Mouse (Mus musculus) kidney, adult 9 months (tissue): Measurements from ENCODE around the gene B4galt1.
A peak's percentile ranks its signal among the peaks of the same experiment; 100 is the strongest.

Experiments used
- DNase-seq: peaks from one replicate; pipeline ENCODE4 v3.0.0; 2022

B4galt1 gene

DNA sequence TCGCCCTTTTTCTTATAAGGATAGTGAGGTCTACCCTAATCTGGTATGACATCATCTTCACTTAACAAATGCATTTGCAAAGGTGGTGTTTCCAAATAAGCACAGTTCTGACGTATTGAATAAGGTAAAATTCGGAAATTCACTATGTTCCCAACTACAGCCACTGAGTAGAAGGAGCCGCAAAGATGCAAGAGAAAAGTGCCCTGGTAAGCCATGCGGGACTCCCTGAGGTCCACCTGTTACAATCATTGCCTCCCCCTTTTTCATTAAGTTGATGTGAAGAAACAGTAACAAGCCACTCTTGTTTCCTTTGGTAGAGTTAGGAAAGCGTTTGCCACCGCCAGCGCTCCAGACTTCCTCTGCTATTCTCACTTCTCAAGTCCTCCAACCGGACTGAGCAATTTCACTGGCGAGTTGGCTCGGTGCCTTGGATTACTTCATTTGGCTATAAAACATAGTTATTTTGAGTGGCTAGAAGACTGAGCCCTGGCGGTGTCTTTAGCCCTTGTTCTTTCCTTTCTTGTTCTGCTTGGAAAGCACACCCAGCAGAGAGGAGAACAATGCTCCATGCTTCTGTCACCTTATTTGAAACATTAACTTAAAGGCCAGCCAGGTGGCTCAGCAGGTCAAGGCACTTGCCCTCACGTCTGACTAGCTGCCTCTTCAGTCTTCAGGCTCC lies 14.9 kb upstream of the B4galt1 start:
- DNase-seq = peak; percentile 84

GRCm38 (mm10) chr4:40864361-40864760 lies 10.6 kb upstream of the B4galt1 start:
- DNase-seq = peak; percentile 80

DNA sequence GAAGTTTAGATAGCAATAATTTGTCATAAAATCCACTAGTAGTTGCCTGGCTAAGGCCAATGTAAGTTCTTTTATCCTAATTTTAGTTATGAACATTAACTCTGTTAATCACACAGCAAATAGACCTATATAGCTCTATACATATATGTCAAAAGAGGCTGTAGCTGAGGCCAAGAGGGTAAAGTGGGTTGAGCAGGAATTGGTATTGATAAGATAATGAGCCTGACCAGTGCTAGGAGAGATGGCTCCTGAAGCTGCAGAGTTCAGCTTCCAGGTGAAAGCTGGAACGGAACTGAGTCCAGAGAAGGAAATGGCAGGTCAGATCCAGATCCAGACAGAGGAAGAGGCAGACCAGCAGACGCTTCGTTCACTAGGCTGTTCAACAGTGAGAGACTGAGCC lies 9.5 kb upstream of the B4galt1 start:
- DNase-seq = no peak

DNA sequence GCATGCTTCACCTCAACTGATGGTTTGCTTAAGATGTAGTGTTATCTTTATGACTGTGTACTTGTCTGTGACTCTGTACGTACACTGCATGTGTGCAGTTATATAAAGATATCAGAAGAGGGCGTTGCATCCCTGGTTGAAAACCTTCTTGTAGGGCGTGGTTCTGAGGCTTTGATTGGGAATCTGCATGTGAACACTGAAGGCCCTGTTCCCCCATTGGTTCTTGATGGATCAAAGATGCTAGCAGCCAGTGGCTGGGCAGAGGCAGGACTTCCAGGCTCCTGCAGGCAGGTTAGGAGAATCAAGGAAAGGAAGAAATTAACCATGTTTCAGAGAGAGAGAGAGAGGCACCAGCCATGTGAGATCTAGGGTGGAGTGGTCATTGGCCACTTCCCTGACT lies 7.3 kb upstream of the B4galt1 start:
- DNase-seq = no peak

GRCm38 (mm10) chr4:40857824-40858346 lies 4.1 kb upstream of the B4galt1 start:
- no peak for DNase-seq

- no peak for DNase-seq
These were observed 2.8 kb upstream of the B4galt1 start for GRCm38 (mm10) chr4:40856571-40856970.

GRCm38 (mm10) chr4:40854387-40854933 lies 655 bp upstream of the B4galt1 start:
- no peak for DNase-seq

DNA sequence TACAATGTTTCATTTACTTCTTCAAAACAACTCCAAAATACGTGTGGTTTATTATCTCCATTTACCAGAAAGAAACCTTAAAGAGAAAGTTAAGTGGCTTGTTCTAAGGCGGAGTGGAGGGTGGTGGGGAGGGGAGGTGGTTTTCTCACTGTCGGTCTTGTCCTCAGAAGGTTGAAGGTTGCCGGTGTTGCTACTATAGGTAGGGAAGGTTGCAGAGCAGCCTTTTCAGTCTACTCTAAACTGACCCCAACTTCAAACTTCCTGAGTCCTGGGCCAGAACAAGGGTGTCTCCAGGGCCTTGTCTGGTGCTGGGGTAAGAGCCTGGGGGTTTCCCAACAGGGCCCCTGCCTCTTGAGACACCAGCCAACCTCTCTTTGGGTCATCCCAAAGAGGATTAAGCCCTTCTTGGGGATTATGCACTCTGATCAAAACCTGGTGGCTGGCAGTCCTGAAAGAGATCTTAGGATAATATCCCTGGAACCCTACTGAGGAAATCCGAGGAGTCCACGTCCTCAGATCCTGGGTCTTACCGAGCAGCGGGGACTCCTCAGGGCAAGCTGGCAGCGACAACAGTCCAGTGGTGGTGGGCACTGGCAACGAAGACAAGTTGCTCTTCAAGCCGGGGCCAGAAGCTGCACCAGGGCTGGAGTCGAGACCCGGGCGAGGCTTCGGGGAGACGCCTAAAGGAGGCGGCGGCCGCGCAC lies 792 bp downstream of the B4galt1 start:
- DNase-seq = peak; percentile 44

DNA sequence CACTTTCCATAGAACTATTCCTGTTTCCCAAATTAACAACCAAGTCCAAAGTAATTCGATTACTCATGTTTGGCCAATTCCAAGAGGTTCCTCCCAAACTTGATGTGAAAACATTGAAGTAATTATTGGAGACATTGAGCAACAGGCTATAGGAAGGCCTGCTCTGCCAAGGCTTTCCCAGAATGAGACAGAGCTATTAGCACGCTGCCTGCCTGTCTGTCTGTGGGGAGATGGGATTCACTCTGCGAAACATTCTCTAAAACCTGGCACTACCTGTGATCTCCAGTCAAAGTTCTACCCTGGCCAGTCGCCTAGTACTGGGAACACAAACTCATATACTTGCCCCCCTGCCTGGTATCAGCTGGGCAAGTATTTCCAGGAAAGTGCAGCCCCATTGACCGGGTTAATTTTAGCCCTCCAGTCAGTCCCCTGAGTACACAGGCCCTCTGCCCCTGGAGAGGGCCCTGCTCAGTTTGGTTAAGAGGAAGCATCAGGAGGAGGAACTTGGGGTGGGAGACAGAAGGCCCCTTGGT lies 1.5 kb downstream of the B4galt1 start:
- peak; percentile 85 for DNase-seq

DNA sequence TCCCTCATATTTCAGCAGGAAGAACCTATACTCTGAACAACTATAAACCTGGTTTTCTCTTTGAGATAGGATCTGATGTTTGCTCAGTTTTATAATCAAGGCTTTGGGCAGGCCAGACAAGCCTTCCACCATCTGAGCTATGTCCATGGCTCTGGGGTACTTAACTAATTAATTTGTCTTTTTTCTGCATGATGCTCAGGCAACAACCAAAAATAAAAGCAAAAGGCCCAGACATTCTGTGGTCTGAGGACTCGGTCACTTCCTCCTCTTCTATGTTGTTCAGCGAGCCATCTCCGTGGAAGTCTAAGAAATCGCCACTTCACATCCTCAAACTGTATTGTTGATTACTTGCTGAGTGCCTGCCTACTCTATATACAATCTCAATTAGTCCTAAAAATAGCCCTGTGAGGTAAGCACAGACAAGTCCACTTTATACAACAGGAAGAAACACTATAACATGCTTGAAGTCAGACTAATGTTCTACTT lies 2.0 kb downstream of the B4galt1 start:
- DNase-seq = no peak

GRCm38 (mm10) chr4:40851031-40851762 lies 2.6 kb downstream of the B4galt1 start:
- no peak for DNase-seq

- no peak for DNase-seq
These were observed 3.2 kb downstream of the B4galt1 start for GRCm38 (mm10) chr4:40850582-40850981.

DNA sequence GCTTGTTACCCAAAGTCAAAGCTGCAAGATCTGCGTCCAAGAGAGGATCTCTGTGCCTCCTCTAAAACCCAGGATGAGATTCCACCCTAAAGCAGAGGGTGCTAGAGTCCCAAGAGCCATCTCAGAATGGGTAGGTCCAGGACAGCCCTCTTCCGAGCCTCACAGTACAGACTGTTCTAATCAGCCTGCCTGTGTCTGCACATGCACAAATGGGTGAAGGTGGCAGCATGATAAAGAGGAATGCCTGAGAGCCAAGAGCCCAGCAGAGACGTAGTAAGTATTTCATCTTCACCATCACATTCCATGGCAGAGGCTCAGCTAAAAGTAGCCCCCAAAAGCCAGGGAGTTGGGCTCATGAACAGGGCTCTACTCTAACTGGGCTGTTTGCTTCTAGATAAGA lies 4.3 kb downstream of the B4galt1 start:
- no peak for DNase-seq

GRCm38 (mm10) chr4:40848246-40848645 lies 5.6 kb downstream of the B4galt1 start:
- no peak for DNase-seq

DNA sequence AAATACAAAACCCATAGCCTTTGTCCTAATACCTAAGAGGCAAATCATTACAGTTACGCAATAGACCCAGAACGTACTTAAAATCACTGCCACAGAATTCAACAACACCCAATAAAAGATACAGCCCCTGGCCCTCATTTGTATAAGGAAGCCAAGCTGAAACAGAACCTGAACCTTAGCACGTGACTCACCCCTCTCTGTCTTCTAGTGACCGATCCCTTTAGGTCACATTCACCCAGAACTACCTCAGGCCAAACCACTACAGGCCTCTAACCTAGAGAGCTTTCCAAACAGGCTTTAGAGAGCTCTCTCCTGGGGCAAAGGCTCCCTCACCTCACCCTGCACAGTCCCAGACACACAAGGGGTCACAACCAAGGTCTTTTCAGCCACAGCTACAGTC lies 6.6 kb downstream of the B4galt1 start:
- peak; percentile 72 for DNase-seq

- DNase-seq = no peak
These were observed 7.5 kb downstream of the B4galt1 start for GRCm38 (mm10) chr4:40846143-40846931.

DNA sequence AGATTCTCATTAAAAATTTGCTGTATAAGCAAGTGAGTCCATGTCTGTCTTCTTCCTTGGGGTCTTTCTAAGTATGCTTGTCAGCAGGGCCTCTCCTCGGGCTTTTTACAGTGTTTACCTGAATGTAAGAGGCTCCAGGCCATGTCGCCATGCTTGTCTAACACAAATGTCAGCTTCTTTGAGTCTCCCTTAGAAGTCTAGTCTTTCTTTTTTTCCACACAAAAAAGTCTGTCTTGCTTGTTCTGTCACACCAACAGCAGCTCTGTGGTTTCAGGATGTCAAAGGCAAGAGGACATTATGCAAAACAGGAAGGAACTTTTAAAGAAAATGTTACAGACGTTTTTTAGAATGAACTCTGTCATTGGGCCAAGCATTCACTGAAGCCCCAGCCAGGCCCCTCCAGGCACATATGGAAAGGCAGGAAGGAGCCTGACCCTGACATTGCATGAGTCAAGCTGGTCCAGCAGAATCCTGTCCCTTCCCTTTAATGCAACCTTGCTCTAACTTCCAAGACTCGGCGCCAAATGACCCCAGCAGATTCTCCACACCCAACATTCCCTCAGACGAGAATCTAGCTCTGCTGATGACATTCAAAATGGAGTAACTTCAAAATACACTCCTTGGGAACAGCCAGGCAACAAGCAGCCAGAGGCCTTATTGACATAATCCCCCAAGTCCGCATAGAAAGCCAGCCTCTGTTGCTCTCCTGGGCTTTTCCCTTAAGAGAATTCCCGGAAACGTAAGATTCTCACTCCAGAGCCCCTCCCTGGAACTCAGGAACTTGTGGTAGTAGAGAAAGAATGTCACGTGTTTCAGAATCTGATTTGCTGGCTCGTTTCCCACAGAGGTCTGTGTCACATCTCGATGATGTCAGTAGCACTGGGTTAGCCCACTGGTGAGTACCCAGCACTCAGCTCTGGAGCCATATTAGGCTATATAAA lies 8.7 kb downstream of the B4galt1 start:
- DNase-seq = peak; percentile 82

- peak; percentile 50 for DNase-seq
These were observed 9.5 kb downstream of the B4galt1 start for GRCm38 (mm10) chr4:40844251-40844721.

GRCm38 (mm10) chr4:40843726-40844125 lies 10.1 kb downstream of the B4galt1 start:
- no peak for DNase-seq

DNA sequence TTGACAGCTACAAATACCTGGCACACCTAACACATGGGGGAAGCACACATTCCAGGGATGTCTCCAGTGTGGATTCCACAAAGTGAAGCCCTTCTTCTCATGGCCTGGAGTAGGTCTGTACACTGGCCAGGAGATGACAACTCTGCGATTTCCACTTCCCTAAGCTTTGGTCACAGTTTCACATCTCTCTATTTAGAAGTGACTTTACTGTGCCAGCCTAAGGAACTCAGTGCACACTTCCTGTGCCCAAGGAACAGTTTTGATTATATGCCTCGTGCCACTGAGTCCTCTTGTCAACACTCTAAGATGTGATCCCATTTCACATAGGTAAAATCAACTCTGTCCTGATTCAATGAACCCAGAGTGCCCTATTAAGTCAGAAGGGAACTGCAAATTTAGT lies 13.4 kb downstream of the B4galt1 start:
- DNase-seq = no peak

GRCm38 (mm10) chr4:40839251-40839650 lies 14.6 kb downstream of the B4galt1 start:
- DNase-seq = no peak
